Mouse (Mus musculus) lung, embryonic 14.5 days (tissue): Measurements from ENCODE around the gene Adamtsl2. TPM values are rescaled to one million over a fixed set of nuclear protein-coding genes. Genes with fewer than 3 reads are reported as not detected.

Experiments
- ATAC-seq: fragments of 200-750 bp; cut with Nextera tagmentation; 2 replicates; pipeline ENCODE4 v1.8.0; 2017; ENCODE audit warnings: mild to moderate bottlenecking, moderate TSS enrichment, moderate library complexity; ENCODE audit not compliant: insufficient read depth
- DNase-seq: peaks from one replicate; pipeline ENCODE4 v3.0.0-alpha.2; 2015
- H3K27ac ChIP-seq: fragments of 300-500 bp; sonication (generic); 2 replicates; pipeline ENCODE4 v1.5.1; 2014; ENCODE audit warnings: low read depth, mild to moderate bottlenecking, moderate library complexity
- H3K27me3 ChIP-seq: fragments of 300-500 bp; sonication (generic); 2 replicates; pipeline ENCODE4 v1.6.1; 2014; ENCODE audit warnings: low read length, control low read depth; ENCODE audit not compliant: insufficient read depth
- H3K36me3 ChIP-seq: fragments of 300-500 bp; sonication (generic); 2 replicates; pipeline ENCODE4 v1.6.1; 2014; ENCODE audit warnings: control low read depth; ENCODE audit not compliant: insufficient read depth
- H3K4me1 ChIP-seq: fragments of 300-500 bp; sonication (generic); 2 replicates; pipeline ENCODE4 v1.6.1; 2014; ENCODE audit warnings: antibody characterized with exemption, control low read depth; ENCODE audit not compliant: insufficient read depth
- H3K4me2 ChIP-seq: fragments of 300-500 bp; sonication (generic); 2 replicates; pipeline ENCODE4 v1.6.1; 2014; ENCODE audit warnings: mild to moderate bottlenecking
- H3K4me3 ChIP-seq: fragments of 300-500 bp; sonication (generic); 2 replicates; pipeline ENCODE4 v1.5.1; 2014; ENCODE audit warnings: low read depth, low read length
- H3K9ac ChIP-seq: fragments of 300-500 bp; sonication (generic); 2 replicates; pipeline ENCODE4 v1.6.1; 2014
- H3K9me3 ChIP-seq: fragments of 300-500 bp; sonication (generic); 2 replicates; pipeline ENCODE4 v1.6.1; 2016; ENCODE audit warnings: low read depth, low read length, control low read depth
- CTCF ChIP-seq: IDR thresholded peaks from 2 replicates; pipeline ENCODE4 v1.5.1; 2016; ENCODE audit warnings: antibody characterized with exemption, low read depth
- WGBS: fragments of 180-500 bp; shearing (Covaris S2); extraction: QIAGEN DNeasy Blood & Tissue Kit; methylation state at CpG from one replicate; pipeline ENCODE4 v1.1.7; 2014; 5-methylcytosine and 5-hydroxymethylcytosine counted together
- polyA plus RNA-seq: library from polyadenylated mRNA; unstranded; fragments of >200 nt; fragmentation: Nextera tagmentation; extraction: Ambion mirVana; gene quantifications from 2 replicates; pipeline ENCODE4 v1.2.1, GENCODE M21; 2014

Gene Adamtsl2
- polyA plus RNA-seq, 1 experiment from 2014 or later, result 21.0 TPM

DNA sequence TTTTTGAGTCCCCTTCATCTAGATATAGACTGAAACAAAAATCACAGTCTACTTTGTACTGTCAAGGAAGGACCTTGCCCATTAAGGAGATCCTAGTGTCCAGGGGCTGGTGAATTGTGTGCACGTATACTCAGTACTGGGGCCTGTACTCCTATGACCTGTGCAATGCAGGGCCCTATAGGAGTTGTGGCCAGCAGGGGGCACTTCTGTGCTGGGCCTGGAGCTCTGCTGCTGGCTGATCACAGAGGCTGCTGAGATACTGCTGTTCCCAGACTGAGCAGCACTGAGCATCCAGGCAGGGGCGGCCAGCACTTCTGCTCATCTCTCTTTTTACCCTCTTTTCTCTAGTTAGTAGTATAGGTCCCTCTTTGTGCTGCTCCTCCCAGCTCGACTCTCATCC, 35.7 kb upstream of the Adamtsl2 start:
- H3K9me3 ChIP-seq, result no peaks in the 10 kb centered on the region
- no peaks in the 10 kb centered on the region for H3K36me3 ChIP-seq
- no peak overlapping the region for H3K27ac ChIP-seq
- H3K4me3 ChIP-seq, result no peak overlapping the region
- 16% methylated on average over 3 of the region's 3 CpGs for WGBS
- DNase-seq (peak; percentile 94), ATAC-seq (peak; percentile 87)
- H3K27me3 ChIP-seq, result no peaks in the 10 kb centered on the region
- H3K9ac ChIP-seq, result no peak overlapping the region
- peak; percentile 95 for TF ChIP-seq CTCF
- H3K4me1 ChIP-seq, result no peaks in the 10 kb centered on the region
- no peak overlapping the region for H3K4me2 ChIP-seq

DNA sequence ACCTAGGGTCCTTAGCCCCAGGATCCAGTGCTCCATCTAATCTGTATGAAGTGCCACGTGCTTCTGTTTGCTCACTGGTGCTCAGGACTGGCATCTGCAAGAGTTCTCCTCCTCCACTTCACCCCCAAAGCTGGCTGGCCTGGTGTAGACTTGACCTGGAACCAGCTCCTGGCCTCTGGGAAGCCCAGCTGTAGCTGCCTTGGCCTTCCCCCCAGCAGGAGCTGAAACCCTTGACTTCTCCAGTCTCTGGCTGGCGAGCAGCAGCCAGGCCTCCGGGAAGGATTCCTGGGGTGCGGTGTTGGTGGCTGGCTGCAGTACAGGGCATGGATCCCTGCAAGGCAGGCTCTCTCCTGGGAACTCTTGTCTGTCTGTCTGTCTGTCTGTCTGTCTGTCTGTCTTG, 35.0 kb upstream of the Adamtsl2 start:
- Histone ChIP-seq H3K27ac (no peak overlapping the region), H3K4me3 (no peak overlapping the region), H3K27me3 (no peaks in the 10 kb centered on the region), H3K9me3 (no peaks in the 10 kb centered on the region), H3K9ac (no peak overlapping the region), H3K36me3 (no peaks in the 10 kb centered on the region), H3K4me2 (no peak overlapping the region), H3K4me1 (no peaks in the 10 kb centered on the region)
- ATAC-seq, result no peak
- no peak for TF ChIP-seq CTCF
- 66% methylated on average over 4 of the region's 4 CpGs for WGBS
- DNase-seq, result no peak

- TF ChIP-seq CTCF, result no peak
- 69% methylated on average over 3 of the region's 3 CpGs for WGBS
Measured at GRCm38 (mm10) chr2:27044641-27045040, 34.5 kb upstream of the Adamtsl2 start.

DNA sequence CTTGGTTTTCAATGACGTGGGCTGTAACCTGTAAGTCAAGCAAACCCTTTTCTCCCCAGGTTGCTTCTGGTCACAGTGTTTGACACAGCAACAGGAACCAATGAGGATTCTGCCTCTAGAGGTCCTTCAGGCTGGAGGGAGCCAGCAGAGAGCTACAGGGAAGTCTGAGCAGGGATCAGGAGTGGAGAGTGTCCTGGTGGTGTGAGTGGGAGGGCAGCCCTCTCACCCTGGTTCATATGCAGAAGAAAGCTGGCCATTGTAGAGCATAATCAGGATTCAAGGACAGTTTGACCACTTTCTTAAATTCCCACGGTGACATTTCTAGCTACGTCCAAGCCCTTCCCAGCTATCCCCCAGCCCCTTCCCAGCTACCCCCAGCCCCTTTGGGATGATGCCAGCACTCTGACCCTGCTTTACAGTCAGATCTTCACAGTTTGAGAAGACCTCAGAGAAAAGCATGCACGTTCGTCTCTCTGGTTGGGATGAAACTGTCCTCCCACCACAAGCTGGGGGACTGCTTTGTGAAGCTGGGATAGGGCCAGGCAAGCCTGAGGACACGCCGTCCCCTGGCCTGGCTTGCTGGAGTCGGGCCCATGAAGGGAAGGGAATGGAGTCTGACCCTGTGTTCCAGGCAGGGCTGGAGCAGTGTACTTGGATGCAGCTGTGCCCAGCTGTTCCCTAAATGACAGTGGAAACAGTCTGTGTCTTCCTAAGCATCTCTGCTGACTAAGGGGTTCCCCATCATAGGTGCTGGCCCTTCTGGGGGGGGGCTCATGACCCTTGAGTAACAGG, 33.0 kb upstream of the Adamtsl2 start:
- Histone ChIP-seq H3K27me3 (no peaks in the 10 kb centered on the region), H3K4me2 (no peak overlapping the region), H3K9ac (no peak overlapping the region), H3K27ac (no peak overlapping the region; the same call in 1 of the 2 replicates), H3K9me3 (no peaks in the 10 kb centered on the region), H3K4me1 (no peaks in the 10 kb centered on the region), H3K4me3 (no peak overlapping the region), H3K36me3 (no peaks in the 10 kb centered on the region)
- no peak for TF ChIP-seq CTCF
- ATAC-seq (peak; percentile 73; the same call in 1 of the 2 replicates), DNase-seq (peak; percentile 82)
- WGBS, result 56% methylated on average over 8 of the region's 8 CpGs

More at GRCm38 (mm10) chr2:27044641-27045040, 34.5 kb upstream of the Adamtsl2 start:
- no peak overlapping the region for H3K4me2 ChIP-seq
- H3K36me3 ChIP-seq, result no peaks in the 10 kb centered on the region
- H3K9ac ChIP-seq, result no peak overlapping the region
- H3K4me1 ChIP-seq, result no peaks in the 10 kb centered on the region
- H3K9me3 ChIP-seq, result no peaks in the 10 kb centered on the region
- DNase-seq (no peak), ATAC-seq (no peak)
- no peaks in the 10 kb centered on the region for H3K27me3 ChIP-seq
- H3K27ac ChIP-seq, result no peak overlapping the region
- no peak overlapping the region for H3K4me3 ChIP-seq

DNA sequence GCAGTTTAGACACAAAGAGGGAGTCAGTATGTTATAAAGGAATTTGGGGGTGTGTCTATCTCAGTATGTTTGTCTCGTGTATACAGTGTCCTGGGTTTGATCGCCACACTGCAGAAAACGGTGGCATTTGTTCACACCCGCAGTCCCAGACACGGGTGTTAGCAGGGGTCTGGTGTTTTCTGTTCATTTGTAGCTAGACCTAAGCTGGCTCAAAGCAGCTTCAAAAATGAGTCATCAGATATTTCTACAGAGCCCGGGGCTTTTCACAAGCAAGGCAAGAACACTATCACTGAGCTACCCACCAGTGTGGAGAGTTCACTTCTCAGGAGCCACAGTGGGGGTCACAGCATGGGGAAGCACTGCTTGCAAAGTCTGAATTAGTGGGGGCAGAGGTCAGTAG, 29.8 kb upstream of the Adamtsl2 start:
- no peak for ATAC-seq
- no peak overlapping the region for H3K9ac ChIP-seq
- DNase-seq, result no peak
- no peak overlapping the region for H3K4me3 ChIP-seq
- no peaks in the 10 kb centered on the region for H3K36me3 ChIP-seq
- H3K4me1 ChIP-seq, result no peaks in the 10 kb centered on the region
- H3K27me3 ChIP-seq, result no peaks in the 10 kb centered on the region
- TF ChIP-seq CTCF, result no peak
- no peaks in the 10 kb centered on the region for H3K9me3 ChIP-seq
- 42% methylated on average over 6 of the region's 6 CpGs for WGBS
- no peak overlapping the region for H3K4me2 ChIP-seq
- no peak overlapping the region for H3K27ac ChIP-seq

DNA sequence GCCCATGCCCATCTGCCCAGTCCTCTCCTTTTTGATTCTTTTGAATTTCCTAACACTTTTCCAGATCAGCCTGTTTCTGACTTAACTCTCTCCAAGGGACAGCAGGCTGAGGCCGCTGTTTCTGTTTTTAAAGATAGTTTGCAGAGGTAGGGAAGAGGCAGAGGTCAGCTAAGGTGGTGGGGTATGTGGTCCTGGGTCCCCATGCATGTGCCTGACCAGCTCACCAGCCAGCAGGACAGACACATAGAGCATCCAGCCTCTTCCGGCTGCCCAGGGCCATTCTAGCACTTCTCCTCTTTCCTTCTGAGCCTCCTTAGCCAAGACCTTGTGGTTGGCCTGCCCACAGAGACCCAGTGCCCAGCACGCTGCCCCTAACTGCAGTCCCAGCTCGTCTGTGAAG, 20.9 kb upstream of the Adamtsl2 start:
- Histone ChIP-seq H3K9me3 (no peaks in the 10 kb centered on the region), H3K27me3 (no peaks in the 10 kb centered on the region), H3K4me3 (no peak overlapping the region), H3K9ac (no peak overlapping the region), H3K4me2 (peak overlapping the region; percentile 23), H3K4me1 (no peaks in the 10 kb centered on the region), H3K27ac (no peak overlapping the region), H3K36me3 (no peaks in the 10 kb centered on the region)
- WGBS, result 43% methylated on average over 4 of the region's 4 CpGs
- no peak for TF ChIP-seq CTCF
- no peak for DNase-seq
- ATAC-seq, result no peak

- H3K9ac ChIP-seq, result no peak overlapping the region
Measured at GRCm38 (mm10) chr2:27058751-27059150, 20.4 kb upstream of the Adamtsl2 start.

More at GRCm38 (mm10) chr2:27058751-27059150, 20.4 kb upstream of the Adamtsl2 start:
- TF ChIP-seq CTCF, result no peak
- 24% methylated on average over 12 of the region's 12 CpGs for WGBS
- Histone ChIP-seq H3K4me1 (no peaks in the 10 kb centered on the region), H3K4me2 (peak overlapping the region; percentile 23), H3K27ac (no peak overlapping the region), H3K27me3 (no peaks in the 10 kb centered on the region), H3K36me3 (no peaks in the 10 kb centered on the region), H3K9me3 (no peaks in the 10 kb centered on the region), H3K4me3 (no peak overlapping the region)
- DNase-seq (peak; percentile 20), ATAC-seq (0 out of 2 replicates have a peak, but pooled peaks have one; percentile 44)
